Mouse (Mus musculus): ENCODE data around the gene Olfr896-ps1. TPM values are rescaled to one million over a fixed set of nuclear protein-coding genes. Genes with fewer than 3 reads are reported as not detected.

The Olfr896-ps1 gene
- polyA plus RNA-seq (2017; shearing (Covaris generic)) = not detected

DNA sequence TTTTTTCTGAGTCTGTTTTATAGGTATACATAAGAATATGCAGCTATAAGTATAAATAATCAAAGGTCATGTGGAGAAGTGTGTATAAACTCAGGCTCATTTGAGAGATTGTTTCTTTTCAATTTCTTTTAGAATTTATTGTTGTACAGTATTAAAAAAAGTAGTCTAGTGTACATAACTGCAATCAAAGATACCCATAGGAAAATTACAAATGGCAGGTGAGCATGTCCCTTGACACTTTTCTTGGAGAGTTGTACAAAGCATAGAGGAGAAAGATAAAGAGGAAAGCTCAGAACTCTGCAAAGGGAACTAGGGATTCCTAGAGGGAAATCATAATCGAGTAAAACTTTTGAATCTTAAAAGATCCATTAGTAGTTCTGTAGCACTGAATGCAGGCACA lies at the start of gene Olfr896-ps1:
Gene Olfr896-ps1, plus strand, starts transcription at position 301 of the 400 bp plus-strand sequence.
- no peak for ATAC-seq

DNA sequence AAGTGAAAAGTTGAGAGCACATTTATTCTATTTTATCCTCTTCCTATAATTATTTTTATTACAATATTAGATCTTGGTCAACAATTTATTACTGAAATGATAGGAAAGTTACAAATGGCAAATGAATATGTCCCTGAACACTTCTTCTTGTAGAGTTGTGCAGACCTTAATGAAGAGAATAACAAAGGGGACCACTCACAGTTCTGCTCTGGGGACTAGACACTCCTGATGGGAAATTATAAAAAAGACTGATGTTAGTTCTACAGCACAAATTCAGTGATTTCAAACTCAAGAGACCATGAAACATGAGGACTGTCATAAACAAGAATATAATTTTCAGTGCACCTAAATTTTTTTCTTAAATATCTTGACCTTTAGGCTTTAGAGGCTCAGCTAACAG lies 38.4 kb upstream of the Olfr896-ps1 start, which contains the start of gene Olfr143:
Gene Olfr143, plus strand, starts transcription at position 301 of the 400 bp plus-strand sequence.
- ATAC-seq = no peak

DNA sequence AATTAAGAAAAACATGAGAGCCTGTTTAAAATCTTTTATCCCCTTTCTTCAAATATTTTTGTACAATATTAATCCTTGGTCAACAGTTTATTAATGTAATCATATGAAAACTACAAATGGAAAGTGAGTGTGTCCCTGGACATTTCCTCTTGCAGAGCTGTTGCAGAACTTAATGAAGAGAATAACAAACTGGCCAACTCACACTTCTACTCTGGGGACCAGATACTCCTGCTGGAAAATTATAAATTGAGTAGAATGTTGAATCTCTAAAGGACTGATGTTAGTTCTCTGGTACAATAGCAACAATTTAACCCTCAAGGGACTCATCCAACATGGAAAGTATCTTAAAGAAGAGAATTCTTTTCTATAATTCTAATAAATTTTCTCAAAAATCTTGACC lies 23.4 kb upstream of the Olfr896-ps1 start, which contains the start of gene Olfr895:
Gene Olfr895, plus strand, starts transcription at position 301 of the 400 bp plus-strand sequence.
- no peak for ATAC-seq

DNA sequence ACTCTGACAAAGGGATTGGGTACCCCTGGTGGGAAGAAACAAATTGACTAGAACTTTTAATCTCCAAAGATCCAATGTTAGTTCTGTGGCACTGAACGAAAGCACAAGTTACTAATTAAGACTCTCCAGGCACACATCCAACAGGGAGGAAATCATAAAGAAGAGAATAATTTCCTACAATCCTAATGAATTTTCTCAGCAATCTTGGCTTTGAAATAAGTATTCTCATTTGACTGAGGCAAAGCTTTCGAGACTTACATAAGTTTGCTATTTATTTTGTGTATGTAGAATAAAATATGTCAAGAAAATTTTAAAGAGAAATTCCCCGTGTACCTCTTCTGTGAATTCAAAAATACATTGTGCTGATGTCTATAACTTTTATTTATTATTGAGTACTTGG lies 37.9 kb downstream of the Olfr896-ps1 start, which contains the start of gene Olfr25:
Gene Olfr25, plus strand, starts transcription at position 301 of the 400 bp plus-strand sequence.
- no peak for ATAC-seq

Other genes with a start within 250 kb of the Olfr896-ps1 start
- gene Olfr884, start 244.6 kb upstream of the Olfr896-ps1 start, polyA plus RNA-seq (2017; shearing (Covaris generic)) = not detected
- gene Olfr885, start 229.8 kb upstream of the Olfr896-ps1 start, polyA plus RNA-seq (2017; shearing (Covaris generic)) = not detected
- not detected for gene Olfr887, start 207.0 kb upstream of the Olfr896-ps1 start, polyA plus RNA-seq (2017; shearing (Covaris generic))
- not detected for gene Olfr888, start 183.0 kb upstream of the Olfr896-ps1 start, polyA plus RNA-seq (2017; shearing (Covaris generic))
- gene Olfr889, start 175.9 kb upstream of the Olfr896-ps1 start, polyA plus RNA-seq (2017; shearing (Covaris generic)) = under 1 TPM in 1 of 2 experiments, not detected in 1; 0.11 TPM
- gene Olfr890, start 148.6 kb upstream of the Olfr896-ps1 start, polyA plus RNA-seq (2017; shearing (Covaris generic)) = under 1 TPM in 1 of 2 experiments, not detected in 1; 0.24 TPM
- gene Olfr891, start 110.3 kb upstream of the Olfr896-ps1 start, polyA plus RNA-seq (2017; shearing (Covaris generic)) = not detected
- not detected for gene Olfr893, start 82.7 kb upstream of the Olfr896-ps1 start, polyA plus RNA-seq (2017; shearing (Covaris generic))
- gene Olfr894, start 73.1 kb upstream of the Olfr896-ps1 start, polyA plus RNA-seq (2017; shearing (Covaris generic)) = not detected
- gene Olfr143, start 38.3 kb upstream of the Olfr896-ps1 start, polyA plus RNA-seq (2017; shearing (Covaris generic)) = not detected
- not detected for gene Olfr895, start 23.3 kb upstream of the Olfr896-ps1 start, polyA plus RNA-seq (2017; shearing (Covaris generic))
- gene Olfr25, start 38.0 kb downstream of the Olfr896-ps1 start, polyA plus RNA-seq (2017; shearing (Covaris generic)) = not detected
- gene Olfr898, start 57.3 kb downstream of the Olfr896-ps1 start, polyA plus RNA-seq (2017; shearing (Covaris generic)) = not detected
- not detected for gene Olfr250, start 75.8 kb downstream of the Olfr896-ps1 start, polyA plus RNA-seq (2017; shearing (Covaris generic))
- gene Olfr251, start 86.0 kb downstream of the Olfr896-ps1 start, polyA plus RNA-seq (2017; shearing (Covaris generic)) = not detected
- not detected for gene Olfr147, start 110.6 kb downstream of the Olfr896-ps1 start, polyA plus RNA-seq (2017; shearing (Covaris generic))
- gene Olfr901, start 138.3 kb downstream of the Olfr896-ps1 start, polyA plus RNA-seq (2017; shearing (Covaris generic)) = under 1 TPM in 1 of 2 experiments, not detected in 1; 0.12 TPM
- not detected for gene Olfr902, start 156.5 kb downstream of the Olfr896-ps1 start, polyA plus RNA-seq (2017; shearing (Covaris generic))
- gene Olfr904, start 172.0 kb downstream of the Olfr896-ps1 start, polyA plus RNA-seq (2017; shearing (Covaris generic)) = not detected
- gene Olfr905, start 180.0 kb downstream of the Olfr896-ps1 start, polyA plus RNA-seq (2017; shearing (Covaris generic)) = not detected
- not detected for gene Olfr906, start 196.0 kb downstream of the Olfr896-ps1 start, polyA plus RNA-seq (2017; shearing (Covaris generic))
- not detected for gene Olfr907, start 204.7 kb downstream of the Olfr896-ps1 start, polyA plus RNA-seq (2017; shearing (Covaris generic))
- gene Olfr911-ps1, start 230.5 kb downstream of the Olfr896-ps1 start, polyA plus RNA-seq (2017; shearing (Covaris generic)) = not detected
- gene Olfr910, start 246.7 kb downstream of the Olfr896-ps1 start, polyA plus RNA-seq (2017; shearing (Covaris generic)) = not detected

Measured in CD4-positive, CD25-positive, alpha-beta regulatory T cell, adult 4 months (primary cell).